Mouse (Mus musculus) adrenal gland, postnatal 36 days (tissue): ENCODE measurements around the gene Mrps35. TPM values are rescaled to one million over a fixed set of nuclear protein-coding genes. Genes with fewer than 3 reads are reported as not detected.
A peak's percentile ranks its signal among the peaks of the same experiment; 100 is the strongest.

Source experiments
- DNase-seq, 2 experiments: peaks; one replicate each; pipeline ENCODE4 v3.0.0; 2021; ENCODE audit warnings: mixed read lengths in 1 of 2
- total RNA-seq, 2 experiments: library from RNA; stranded (reverse); gene quantifications; 2 replicates each; pipeline ENCODE4 v1.2.3; 2021

Mrps35 gene
- total RNA-seq, 2 experiments from 2014 or later = 84.7 to 108 TPM

DNA sequence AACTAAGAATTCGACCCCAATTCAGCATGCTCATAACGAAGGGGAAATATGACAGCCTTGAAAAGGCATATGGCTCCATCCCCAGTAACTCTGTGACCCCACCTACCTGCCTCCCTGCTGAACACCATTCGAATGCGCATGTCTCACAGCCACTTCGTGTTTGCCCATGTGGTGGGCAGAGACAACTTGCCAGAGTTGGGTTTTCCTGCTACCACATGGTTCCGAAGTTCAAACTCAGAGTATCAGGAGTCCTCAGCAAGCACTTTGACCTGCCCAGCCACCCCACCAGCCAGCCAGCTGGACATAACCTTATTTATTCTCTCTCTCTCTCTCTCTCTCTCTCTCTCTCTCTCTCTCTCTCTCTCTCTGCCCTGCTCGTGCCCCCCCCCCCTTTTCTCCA lies 45.2 kb downstream of the Mrps35 start:
- DNase-seq = no peak

DNA sequence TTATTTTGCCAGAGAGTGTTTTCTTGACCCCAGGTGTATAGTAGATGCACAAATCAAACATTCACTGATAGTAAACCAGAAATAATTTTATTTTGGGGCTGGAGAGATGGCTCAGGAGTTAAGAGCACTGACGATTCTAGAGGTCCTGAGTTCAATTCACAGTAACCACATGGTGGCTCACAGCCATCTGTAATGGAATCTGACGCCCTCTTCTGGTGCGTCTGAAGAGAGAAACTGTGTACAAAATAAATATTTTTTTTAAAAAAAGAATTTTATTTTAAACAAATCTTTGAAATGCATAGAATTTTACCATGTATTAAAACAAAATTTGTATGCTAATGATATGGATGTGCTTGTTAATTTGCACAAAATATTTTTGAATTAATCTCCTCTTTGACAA lies 46.0 kb downstream of the Mrps35 start:
- DNase-seq = no peak

DNA sequence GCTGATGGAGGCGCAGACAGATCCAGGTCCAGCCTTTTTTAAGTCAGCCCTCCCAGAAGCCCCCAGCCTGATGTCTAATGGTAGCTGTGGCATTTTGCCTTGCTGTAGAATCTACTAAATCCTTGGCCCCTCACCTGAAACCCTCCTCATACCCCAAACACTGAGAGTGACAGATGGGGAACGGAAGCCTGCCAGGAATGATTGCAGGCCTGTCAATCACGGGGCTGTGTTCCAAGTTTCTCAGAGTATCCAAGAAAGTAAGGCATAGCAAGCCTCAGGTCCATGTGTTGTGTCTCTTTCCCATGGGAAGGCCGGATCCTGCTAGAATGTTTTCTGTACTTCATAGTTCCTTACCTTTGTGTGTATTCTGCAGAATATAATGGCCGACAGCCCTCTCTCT lies 47.6 kb downstream of the Mrps35 start:
- no peak for DNase-seq

DNA sequence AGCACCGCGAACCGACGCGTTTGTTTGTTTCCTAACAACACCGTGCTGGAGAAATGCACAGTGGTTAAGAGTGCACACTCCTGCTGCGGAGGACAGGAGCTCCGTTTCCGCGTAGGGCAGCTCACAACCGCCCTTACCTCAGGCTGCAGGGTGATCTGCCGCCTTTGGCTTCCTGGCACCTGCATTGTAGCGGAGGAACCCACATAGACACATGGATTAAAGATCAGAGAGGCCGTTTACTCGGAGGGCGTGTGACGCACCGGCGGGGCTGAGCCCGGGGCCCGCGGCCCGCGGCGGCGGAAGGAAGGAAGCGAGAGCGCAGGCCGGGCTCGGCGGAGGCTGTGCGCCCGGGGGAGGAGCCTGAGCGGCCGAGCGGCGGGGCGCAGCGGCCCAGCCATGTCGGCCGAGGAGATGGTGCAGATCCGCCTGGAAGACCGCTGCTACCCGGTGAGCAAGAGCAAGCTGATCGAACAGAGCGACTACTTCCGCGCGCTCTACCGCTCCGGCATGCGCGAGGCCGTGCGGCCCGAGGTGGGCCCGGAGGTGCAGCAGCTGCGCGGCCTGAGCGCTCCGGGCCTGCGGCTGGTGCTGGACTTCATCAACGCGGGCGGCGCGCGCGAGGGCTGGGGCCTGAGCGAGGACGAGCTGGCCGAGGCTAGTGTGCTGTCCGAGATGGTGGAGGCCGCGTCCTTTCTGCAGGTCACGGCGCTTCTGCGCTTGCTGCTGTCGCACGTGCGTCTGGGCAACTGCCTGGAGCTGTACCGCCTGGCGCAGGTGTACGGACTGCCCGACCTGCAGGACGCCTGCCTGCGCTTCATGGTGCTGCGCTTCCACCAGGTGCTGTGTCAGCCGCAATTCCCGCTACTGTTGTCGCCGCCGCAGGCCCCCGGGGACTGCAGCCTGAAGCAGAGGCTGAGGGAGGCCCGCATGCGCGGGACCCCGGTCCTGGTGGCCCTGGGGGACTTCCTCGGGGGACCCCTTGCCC lies 48.9 kb downstream of the Mrps35 start, which contains the start of gene Klhl42:
TSS of gene Klhl42 (plus strand) at position 244 of the 985 bp plus-strand sequence.
- DNase-seq = peak; percentile 87 to 93

DNA sequence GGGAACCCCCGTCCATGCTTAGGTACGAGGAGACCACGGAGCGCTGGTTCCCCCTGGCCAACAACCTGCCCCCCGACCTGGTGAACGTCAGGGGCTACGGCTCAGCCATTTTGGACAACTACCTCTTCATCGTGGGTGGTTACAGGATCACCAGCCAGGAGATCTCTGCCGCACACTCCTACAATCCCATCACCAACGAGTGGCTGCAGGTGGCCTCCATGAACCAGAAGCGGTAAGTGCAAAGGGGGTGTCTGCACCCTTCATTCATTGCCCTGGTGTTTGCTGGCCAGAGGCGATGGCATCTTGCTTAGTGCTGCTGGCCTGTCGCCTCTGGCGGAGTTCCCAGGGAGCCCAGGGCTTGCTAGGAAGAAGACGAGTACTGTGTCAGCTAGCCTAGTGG lies 49.6 kb downstream of the Mrps35 start:
- DNase-seq = peak; percentile 72 to 74

DNA sequence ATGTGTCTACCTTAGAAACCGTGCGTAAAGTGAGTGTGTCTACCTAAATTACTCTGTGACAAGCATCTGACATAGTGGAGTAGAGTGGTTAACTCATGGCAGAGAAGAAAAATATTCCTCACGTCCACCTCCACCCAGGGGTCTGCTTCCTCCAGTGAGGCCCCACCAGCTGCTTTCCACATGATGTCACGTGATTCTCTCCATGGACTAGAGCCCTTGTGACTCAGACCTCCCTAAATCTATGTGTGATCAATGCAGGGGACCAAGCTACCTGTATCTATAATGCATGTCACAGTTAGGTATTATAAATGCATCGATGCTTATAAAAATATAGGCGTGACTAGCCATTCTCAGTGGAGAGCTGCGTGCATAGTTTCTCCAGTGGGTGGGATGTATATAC lies 52.2 kb downstream of the Mrps35 start:
- no peak for DNase-seq

GRCm38 (mm10) chr6:147096109-147096508 lies 53.5 kb downstream of the Mrps35 start:
- DNase-seq = no peak

- DNase-seq = no peak
Observed at GRCm38 (mm10) chr6:147096934-147097333, 54.4 kb downstream of the Mrps35 start.

- no peak for DNase-seq
Observed at GRCm38 (mm10) chr6:147097346-147097929, 54.9 kb downstream of the Mrps35 start.

GRCm38 (mm10) chr6:147099458-147100277 lies 57.1 kb downstream of the Mrps35 start:
- DNase-seq = no peak

DNA sequence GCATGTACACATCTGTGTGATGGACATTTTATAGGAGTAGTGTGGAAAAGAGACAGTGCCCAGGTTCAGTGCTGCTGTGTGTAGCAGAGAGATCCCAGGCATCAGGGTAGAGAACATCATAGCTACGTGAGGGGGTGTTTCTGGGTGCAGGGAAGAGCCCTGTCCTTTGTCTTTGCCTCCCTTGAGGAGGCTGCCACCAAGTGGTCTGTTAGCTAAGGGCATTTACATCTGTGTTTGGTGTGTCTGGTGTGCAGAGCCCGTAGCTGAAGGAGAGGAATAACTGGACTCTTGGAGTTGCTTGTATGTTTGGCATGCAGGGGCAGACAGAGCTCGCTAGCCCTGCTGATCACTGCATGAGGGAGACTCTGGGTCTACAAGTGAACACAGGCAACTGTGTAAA lies 59.7 kb downstream of the Mrps35 start:
- DNase-seq = no peak

DNA sequence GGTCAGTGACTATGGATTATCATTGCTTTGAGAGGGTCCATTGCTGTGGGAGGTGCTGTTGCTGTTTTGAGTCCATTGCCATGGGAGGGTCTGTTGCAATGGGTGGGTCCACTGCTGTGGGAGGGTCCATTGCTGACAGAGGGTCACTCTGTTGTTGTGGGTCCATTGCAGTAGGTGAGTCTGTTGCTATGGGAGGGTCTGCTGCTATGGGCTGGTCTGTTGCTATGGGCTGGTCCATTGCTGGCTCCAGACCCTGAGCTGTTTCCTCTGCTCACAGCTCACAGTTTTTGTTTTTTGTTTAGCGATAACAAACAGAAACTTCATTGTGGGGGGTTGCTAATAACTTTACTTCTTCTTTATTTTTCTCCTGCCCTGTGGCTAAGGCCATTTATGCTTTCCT lies 63.0 kb downstream of the Mrps35 start:
- DNase-seq = no peak

DNA sequence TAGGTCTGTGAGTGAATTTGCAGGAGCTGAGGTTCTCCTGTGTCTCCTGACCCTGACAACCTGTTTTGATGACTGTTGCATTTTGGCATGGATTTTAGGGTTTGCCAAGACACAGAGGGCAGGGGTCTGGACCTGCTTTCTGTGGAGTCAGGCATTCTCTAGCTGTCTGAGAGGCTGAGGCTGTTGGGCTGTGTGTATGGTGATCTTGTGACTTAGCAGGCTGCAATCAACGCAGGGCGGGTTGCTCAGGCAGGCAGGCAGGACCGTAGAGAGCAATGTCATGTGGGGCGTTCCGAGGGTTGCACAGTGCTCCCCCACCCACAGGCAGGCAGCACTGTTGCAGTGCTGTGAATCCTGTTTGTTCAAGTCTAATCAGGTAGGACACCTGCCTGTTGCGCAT lies 64.2 kb downstream of the Mrps35 start:
- no peak for DNase-seq

DNA sequence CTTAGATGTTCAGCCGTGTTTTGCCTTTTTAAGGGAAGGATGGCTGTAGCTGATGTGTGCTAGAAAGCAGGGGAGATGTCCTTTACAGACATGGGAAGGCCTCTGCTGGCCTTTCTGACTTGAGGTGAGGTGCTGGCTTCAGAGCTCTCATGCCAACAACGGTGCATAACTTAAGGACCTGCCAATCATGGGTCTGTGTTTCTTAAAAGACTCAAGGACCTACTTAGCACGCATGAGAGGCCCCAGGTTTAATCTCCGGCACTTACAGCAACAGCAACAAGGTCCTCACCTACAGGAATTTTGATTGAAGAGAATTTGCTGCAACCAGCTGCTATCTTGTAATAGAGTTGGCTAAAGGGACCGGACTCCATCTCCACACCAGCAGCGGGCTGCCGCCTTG lies 66.7 kb downstream of the Mrps35 start:
- DNase-seq = no peak

GRCm38 (mm10) chr6:147116579-147116978 lies 74.0 kb downstream of the Mrps35 start:
- peak; percentile 83 to 90 for DNase-seq

DNA sequence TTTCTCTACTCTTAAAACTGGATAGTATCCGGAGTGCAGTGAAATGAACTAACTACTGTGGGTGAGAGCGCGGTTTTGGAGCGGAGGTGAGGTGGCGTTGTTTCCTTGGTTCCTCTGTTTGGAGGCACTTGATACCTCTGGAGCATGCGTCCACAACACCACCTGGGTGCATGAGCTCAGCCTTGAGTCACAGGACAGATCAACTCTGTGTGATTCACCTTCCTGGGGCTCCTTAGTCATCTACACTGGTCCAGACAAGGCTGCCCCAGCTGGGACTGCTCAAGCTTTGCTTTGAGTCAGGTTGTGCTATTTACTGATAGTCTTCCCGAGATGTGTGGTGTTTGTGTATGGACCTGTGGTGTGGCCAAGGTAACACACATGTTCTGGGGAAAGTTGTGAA lies 75.2 kb downstream of the Mrps35 start:
- peak in 1 of 2 experiments; percentile 19 for DNase-seq

DNA sequence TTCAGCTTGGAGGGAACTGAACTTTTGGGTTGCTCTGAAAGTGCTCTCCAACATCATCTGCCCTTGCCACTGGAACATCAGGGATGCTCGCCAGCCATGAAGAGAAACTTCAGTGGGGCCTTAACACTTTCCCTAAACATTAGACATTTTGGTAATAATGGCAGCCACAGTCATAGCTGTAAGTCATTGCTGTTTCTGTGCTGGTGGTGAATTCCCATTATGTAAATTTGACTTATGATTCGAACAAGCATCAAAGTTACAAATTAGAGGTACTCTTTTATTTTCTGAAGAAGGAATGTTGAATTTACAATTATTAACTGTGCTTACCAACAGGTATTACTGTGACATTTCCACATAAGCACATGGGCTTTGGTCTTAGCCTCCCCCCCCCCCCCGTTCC lies 75.6 kb downstream of the Mrps35 start:
- DNase-seq = no peak

- no peak for DNase-seq
Observed at GRCm38 (mm10) chr6:147121320-147121719, 78.8 kb downstream of the Mrps35 start.
